Mouse (Mus musculus): ENCODE data around the gene Arhgap29. TPM values are rescaled to one million over a fixed set of nuclear protein-coding genes. Genes with fewer than 3 reads are reported as not detected.

The Arhgap29 gene
- polyA plus RNA-seq, 2 experiments from 2014 or later: 0.28 to 0.69 TPM

GRCm38 (mm10) chr3:122018421-122018820, 66.1 kb downstream of the Arhgap29 start:
- no peak for ATAC-seq

GRCm38 (mm10) chr3:122019159-122019558, 66.8 kb downstream of the Arhgap29 start:
- no peak for ATAC-seq

GRCm38 (mm10) chr3:122021029-122021652, 68.8 kb downstream of the Arhgap29 start:
- ATAC-seq: no peak

- ATAC-seq: no peak
Observed at GRCm38 (mm10) chr3:122022355-122022754, 70.0 kb downstream of the Arhgap29 start.

- ATAC-seq: no peak
Observed at GRCm38 (mm10) chr3:122026676-122027075, 74.3 kb downstream of the Arhgap29 start.

GRCm38 (mm10) chr3:122027776-122028175, 75.4 kb downstream of the Arhgap29 start:
- ATAC-seq: no peak

- ATAC-seq: no peak
Observed at GRCm38 (mm10) chr3:122033248-122033837, 81.0 kb downstream of the Arhgap29 start.

- ATAC-seq: no peak
Observed at GRCm38 (mm10) chr3:122034240-122034639, 81.9 kb downstream of the Arhgap29 start.

GRCm38 (mm10) chr3:122035092-122035491, 82.8 kb downstream of the Arhgap29 start:
- ATAC-seq: no peak

- no peak for ATAC-seq
Observed at GRCm38 (mm10) chr3:122040522-122040921, 88.2 kb downstream of the Arhgap29 start.

- no peak for ATAC-seq
Observed at GRCm38 (mm10) chr3:122043102-122043501, 90.8 kb downstream of the Arhgap29 start.

GRCm38 (mm10) chr3:122043799-122044547, 91.6 kb downstream of the Arhgap29 start, which contains the start of gene Abca4:
Gene Abca4, plus strand, starts transcription at chr3:122044443.
- no peak for ATAC-seq

- ATAC-seq: no peak
Observed at GRCm38 (mm10) chr3:122046187-122046620, 93.9 kb downstream of the Arhgap29 start.

- ATAC-seq: no peak
Observed at GRCm38 (mm10) chr3:122047402-122047801, 95.1 kb downstream of the Arhgap29 start.

- no peak for ATAC-seq
Observed at GRCm38 (mm10) chr3:122047921-122048861, 95.8 kb downstream of the Arhgap29 start.

- ATAC-seq: no peak
Observed at GRCm38 (mm10) chr3:122049158-122049557, 96.8 kb downstream of the Arhgap29 start.

- no peak for ATAC-seq
Observed at GRCm38 (mm10) chr3:122058439-122059198, 106.3 kb downstream of the Arhgap29 start.

- no peak for ATAC-seq
Observed at GRCm38 (mm10) chr3:122062586-122062985, 110.2 kb downstream of the Arhgap29 start.

GRCm38 (mm10) chr3:122064556-122065410, 112.4 kb downstream of the Arhgap29 start:
- no peak for ATAC-seq

Measured in activated CD4-positive, CD25-positive, alpha-beta regulatory T cell, adult 4 months (primary cell).